Mouse (Mus musculus) hindbrain, embryonic 13.5 days (tissue): ENCODE measurements around the gene Adam23. TPM values are rescaled to one million over a fixed set of nuclear protein-coding genes. Genes with fewer than 3 reads are reported as not detected.

Source experiments
- ATAC-seq: fragments of 200-750 bp; cut with Nextera tagmentation; 2 replicates; pipeline ENCODE4 v1.8.0; 2017; ENCODE audit warnings: moderate TSS enrichment; ENCODE audit not compliant: low FRiP score
- H3K27ac ChIP-seq: fragments of 300-500 bp; sonication (generic); 2 replicates; pipeline ENCODE4 v1.5.1; 2015; ENCODE audit warnings: inconsistent platforms, mild to moderate bottlenecking, moderate library complexity
- H3K27me3 ChIP-seq: fragments of 300-500 bp; sonication (generic); 2 replicates; pipeline ENCODE4 v1.6.1; 2015; ENCODE audit warnings: mild to moderate bottlenecking, inconsistent platforms
- H3K36me3 ChIP-seq: fragments of 300-500 bp; sonication (generic); 2 replicates; pipeline ENCODE4 v1.6.1; 2015; ENCODE audit warnings: mild to moderate bottlenecking, inconsistent platforms
- H3K4me1 ChIP-seq: fragments of 300-500 bp; sonication (generic); replicated peaks from 2 replicates; pipeline ENCODE4 v1.6.1; 2015; ENCODE audit warnings: inconsistent platforms
- H3K4me2 ChIP-seq: fragments of 300-500 bp; sonication (generic); 2 replicates; pipeline ENCODE4 v1.6.1; 2015; ENCODE audit warnings: inconsistent platforms, mild to moderate bottlenecking, moderate library complexity
- H3K4me3 ChIP-seq: fragments of 300-500 bp; sonication (generic); 2 replicates; pipeline ENCODE4 v1.5.1; 2015; ENCODE audit warnings: mild to moderate bottlenecking, inconsistent platforms
- H3K9ac ChIP-seq: fragments of 300-500 bp; sonication (generic); 2 replicates; pipeline ENCODE4 v1.6.1; 2015; ENCODE audit warnings: mild to moderate bottlenecking, inconsistent platforms
- H3K9me3 ChIP-seq: fragments of 300-500 bp; sonication (generic); 2 replicates; pipeline ENCODE4 v1.6.1; 2016; ENCODE audit warnings: inconsistent platforms
- WGBS: fragments of 180-500 bp; shearing (Covaris S2); methylation state at CpG from one replicate; pipeline ENCODE4 v1.1.7; 2015; 5-methylcytosine and 5-hydroxymethylcytosine counted together
- polyA plus RNA-seq: library from polyadenylated mRNA; unstranded; fragments of >200 nt; fragmentation: Nextera tagmentation; extraction: Ambion mirVana; gene quantifications from 2 replicates; pipeline ENCODE4 v1.2.1, GENCODE M21; 2015

The Adam23 gene
- polyA plus RNA-seq, 1 experiment from 2014 or later = 12.0 TPM

DNA sequence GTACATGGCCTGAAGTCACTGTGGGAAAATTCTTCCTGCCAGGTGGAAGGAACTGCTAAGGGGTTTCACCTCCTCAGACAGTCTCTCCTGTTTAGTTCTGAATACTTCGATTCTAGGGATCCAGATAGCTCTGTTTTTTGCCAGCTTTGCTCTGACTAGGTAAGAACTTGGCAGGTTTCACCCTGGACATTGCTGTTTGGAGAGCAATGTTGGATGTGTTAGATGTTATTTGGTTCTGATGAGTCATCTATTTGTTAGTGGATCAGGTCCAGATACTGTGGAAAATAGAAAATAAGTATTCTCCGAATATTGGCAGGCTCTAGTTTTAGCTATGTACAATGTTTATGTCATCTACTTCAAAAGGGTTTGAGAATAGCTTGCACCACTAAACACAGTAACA is 41.0 kb downstream of the Adam23 start:
- peaks cover 10% of the 10 kb centered on the region; the same call in 1 of the 2 replicates for H3K36me3 ChIP-seq
- H3K27ac ChIP-seq = no peak overlapping the region
- 94% methylated on average over 2 of the region's 2 CpGs for WGBS
- no peaks in the 10 kb centered on the region for H3K27me3 ChIP-seq
- no peak overlapping the region for H3K4me3 ChIP-seq
- no peak overlapping the region for H3K9ac ChIP-seq
- ATAC-seq = no peak
- no peaks in the 10 kb centered on the region for H3K4me1 ChIP-seq
- H3K9me3 ChIP-seq = no peaks in the 10 kb centered on the region
- no peak overlapping the region for H3K4me2 ChIP-seq

GRCm38 (mm10) chr1:63491001-63491400 is 45.3 kb downstream of the Adam23 start:
- Histone ChIP-seq H3K27ac (no peak overlapping the region), H3K9me3 (no peaks in the 10 kb centered on the region), H3K4me1 (no peaks in the 10 kb centered on the region), H3K27me3 (no peaks in the 10 kb centered on the region), H3K4me2 (no peak overlapping the region), H3K9ac (no peak overlapping the region), H3K4me3 (no peak overlapping the region), H3K36me3 (no peaks in the 10 kb centered on the region)
- ATAC-seq = no peak
- WGBS = 76% methylated on average over 1 of the region's 1 CpGs

- Histone ChIP-seq H3K9me3 (no peaks in the 10 kb centered on the region), H3K4me2 (no peak overlapping the region), H3K9ac (no peak overlapping the region), H3K4me1 (no peaks in the 10 kb centered on the region), H3K27me3 (no peaks in the 10 kb centered on the region), H3K4me3 (no peak overlapping the region), H3K27ac (no peak overlapping the region), H3K36me3 (no peaks in the 10 kb centered on the region)
- WGBS = 75% methylated on average over 5 of the region's 5 CpGs
- no peak for ATAC-seq
Measured at GRCm38 (mm10) chr1:63493325-63493724, 47.6 kb downstream of the Adam23 start.

- Histone ChIP-seq H3K27ac (no peak overlapping the region), H3K36me3 (no peaks in the 10 kb centered on the region), H3K9ac (no peak overlapping the region), H3K4me3 (no peak overlapping the region), H3K9me3 (no peaks in the 10 kb centered on the region), H3K4me2 (no peak overlapping the region), H3K27me3 (no peaks in the 10 kb centered on the region), H3K4me1 (peaks cover 4% of the 10 kb centered on the region; the same call in 1 of the 2 replicates)
- 74% methylated on average over 4 of the region's 4 CpGs for WGBS
- ATAC-seq = no peak
Measured at GRCm38 (mm10) chr1:63507386-63507785, 61.7 kb downstream of the Adam23 start.

DNA sequence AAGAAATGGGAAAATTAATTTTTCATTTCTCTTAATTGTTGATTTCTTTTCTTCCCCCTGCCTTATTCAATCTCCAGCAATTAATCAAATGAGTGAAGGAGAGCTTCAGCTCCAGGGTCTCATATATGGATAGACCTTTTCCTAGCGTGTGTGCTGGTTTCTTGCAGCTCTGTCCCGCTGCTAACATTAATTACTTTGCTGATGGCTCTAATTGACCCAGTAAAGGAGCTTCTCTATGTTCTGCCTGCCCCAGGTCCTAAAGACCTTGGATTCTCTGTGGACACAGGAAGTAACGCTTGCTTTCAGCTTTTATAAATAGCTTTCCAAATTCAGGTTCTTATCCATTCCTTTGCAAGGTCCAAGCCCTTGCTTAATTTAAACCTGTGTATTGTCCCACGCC is 63.1 kb downstream of the Adam23 start:
- 0 out of 2 replicates have a peak, but pooled peaks have one; percentile 52 for ATAC-seq
- H3K36me3 ChIP-seq = no peaks in the 10 kb centered on the region
- no peak overlapping the region for H3K4me3 ChIP-seq
- H3K4me1 ChIP-seq = peaks cover 4% of the 10 kb centered on the region; the same call in 1 of the 2 replicates
- H3K9me3 ChIP-seq = no peaks in the 10 kb centered on the region
- no peaks in the 10 kb centered on the region for H3K27me3 ChIP-seq
- no peak overlapping the region for H3K9ac ChIP-seq
- WGBS = 55% methylated on average over 4 of the region's 4 CpGs
- H3K27ac ChIP-seq = peak overlapping the region; percentile 27; the same call in 1 of the 2 replicates
- no peak overlapping the region for H3K4me2 ChIP-seq

DNA sequence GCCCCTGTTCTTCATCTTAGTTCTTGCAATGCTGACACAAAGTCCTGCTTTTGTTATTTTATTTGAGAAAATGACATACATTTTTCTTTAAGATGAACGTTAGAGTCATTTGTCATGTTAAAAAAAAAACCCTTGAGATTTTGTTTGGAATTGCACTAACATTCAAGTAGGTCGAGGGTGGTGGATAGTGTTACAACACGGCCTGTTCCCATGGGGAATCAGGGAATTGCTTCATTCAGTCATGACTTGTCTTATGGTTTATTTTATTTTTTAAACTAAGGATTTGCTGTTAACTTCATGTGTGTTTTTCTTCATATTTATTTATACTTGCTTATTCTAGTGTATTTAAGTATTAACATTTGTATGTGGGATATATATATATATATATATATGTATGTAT is 65.7 kb downstream of the Adam23 start:
- Histone ChIP-seq H3K36me3 (peaks cover 7% of the 10 kb centered on the region; the same call in 1 of the 2 replicates), H3K27me3 (no peaks in the 10 kb centered on the region), H3K9me3 (no peaks in the 10 kb centered on the region), H3K9ac (no peak overlapping the region), H3K4me2 (no peak overlapping the region), H3K4me3 (no peak overlapping the region), H3K4me1 (peaks cover 4% of the 10 kb centered on the region; the same call in 1 of the 2 replicates), H3K27ac (no peak overlapping the region)
- WGBS = 68% methylated on average over 3 of the region's 3 CpGs
- no peak for ATAC-seq

DNA sequence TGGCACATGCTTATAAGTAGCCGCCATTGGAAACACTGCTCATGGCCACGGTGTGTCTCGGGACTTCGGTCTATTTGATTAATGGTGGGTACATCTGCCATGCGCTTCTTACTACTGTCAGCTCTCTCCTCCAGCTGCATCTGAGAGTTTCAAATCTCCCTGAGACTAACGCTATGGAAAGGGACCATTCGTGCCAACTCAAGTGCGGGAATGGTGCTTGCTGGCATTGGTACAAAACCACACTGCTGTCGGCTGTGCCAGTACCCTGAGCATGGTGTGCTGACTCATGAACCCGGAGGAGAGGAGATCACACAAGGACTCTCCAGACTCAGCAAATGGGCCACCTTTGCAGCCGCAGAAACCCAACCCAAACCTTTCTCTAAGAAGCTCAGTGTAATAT is 72.1 kb downstream of the Adam23 start:
- Histone ChIP-seq H3K27ac (no peak overlapping the region), H3K4me1 (0 out of 2 replicates have a peak, but pooled peaks cover 4% of the 10 kb centered on the region), H3K27me3 (no peaks in the 10 kb centered on the region), H3K4me2 (no peak overlapping the region), H3K9me3 (no peaks in the 10 kb centered on the region), H3K4me3 (no peak overlapping the region), H3K36me3 (peaks cover 8% of the 10 kb centered on the region; the same call in 1 of the 2 replicates), H3K9ac (no peak overlapping the region)
- WGBS = 77% methylated on average over 11 of the region's 11 CpGs
- ATAC-seq = no peak

GRCm38 (mm10) chr1:63518814-63519213 is 73.1 kb downstream of the Adam23 start:
- no peak overlapping the region for H3K27ac ChIP-seq
- H3K27me3 ChIP-seq = no peaks in the 10 kb centered on the region
- WGBS = 78% methylated on average over 5 of the region's 5 CpGs
- no peak overlapping the region for H3K4me3 ChIP-seq
- ATAC-seq = no peak
- peaks cover 8% of the 10 kb centered on the region; the same call in 1 of the 2 replicates for H3K36me3 ChIP-seq
- no peak overlapping the region for H3K4me2 ChIP-seq
- H3K9ac ChIP-seq = no peak overlapping the region
- 0 out of 2 replicates have a peak, but pooled peaks cover 4% of the 10 kb centered on the region for H3K4me1 ChIP-seq
- H3K9me3 ChIP-seq = no peaks in the 10 kb centered on the region

GRCm38 (mm10) chr1:63529901-63530300 is 84.2 kb downstream of the Adam23 start:
- Histone ChIP-seq H3K4me3 (no peak overlapping the region), H3K9me3 (no peaks in the 10 kb centered on the region), H3K4me1 (peaks cover 10% of the 10 kb centered on the region), H3K27ac (no peak overlapping the region), H3K9ac (no peak overlapping the region), H3K27me3 (no peaks in the 10 kb centered on the region), H3K36me3 (no peaks in the 10 kb centered on the region), H3K4me2 (no peak overlapping the region)
- no peak for ATAC-seq
- WGBS = 81% methylated on average over 9 of the region's 9 CpGs

DNA sequence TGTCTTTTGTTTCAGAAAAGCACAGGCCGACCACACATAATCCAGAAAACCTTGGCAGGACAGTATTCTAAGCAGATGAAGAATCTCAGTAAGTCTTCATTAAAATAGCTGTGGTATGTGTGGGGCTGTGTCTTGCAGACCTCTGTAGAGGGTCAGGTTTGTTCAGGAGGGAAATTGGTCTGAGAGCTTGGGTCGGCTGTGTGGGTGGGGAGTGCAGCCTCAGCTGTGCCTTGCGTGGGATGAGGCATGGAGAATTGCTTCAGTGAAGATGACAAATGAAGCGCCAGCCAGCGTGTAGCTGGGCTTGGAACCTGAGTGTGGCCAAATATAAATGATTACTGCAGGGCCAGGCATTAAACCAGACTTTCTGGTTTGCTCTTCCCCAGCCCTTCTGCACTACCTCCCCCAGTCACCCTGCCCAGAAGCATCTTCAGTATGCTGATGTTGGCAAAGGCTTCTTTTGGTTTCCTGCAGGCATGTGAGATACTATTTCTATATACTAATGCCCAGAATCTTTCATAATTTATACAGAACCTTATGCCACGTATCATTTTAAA is 88.7 kb downstream of the Adam23 start:
- no peak overlapping the region for H3K4me2 ChIP-seq
- H3K36me3 ChIP-seq = no peaks in the 10 kb centered on the region
- peaks cover 12% of the 10 kb centered on the region for H3K4me1 ChIP-seq
- ATAC-seq = 0 out of 2 replicates have a peak, but pooled peaks have one; percentile 21
- no peak overlapping the region for H3K9ac ChIP-seq
- WGBS = 44% methylated on average over 6 of the region's 6 CpGs
- H3K9me3 ChIP-seq = no peaks in the 10 kb centered on the region
- no peaks in the 10 kb centered on the region for H3K27me3 ChIP-seq
- H3K4me3 ChIP-seq = no peak overlapping the region
- peak overlapping the region; percentile 52 for H3K27ac ChIP-seq

- WGBS = 43% methylated on average over 14 of the region's 14 CpGs
- Histone ChIP-seq H3K27ac (no peak overlapping the region), H3K4me2 (0 out of 2 replicates have a peak overlapping the region, but pooled peaks have one; percentile 26), H3K4me1 (peaks cover 16% of the 10 kb centered on the region), H3K27me3 (no peaks in the 10 kb centered on the region), H3K9ac (no peak overlapping the region), H3K36me3 (no peaks in the 10 kb centered on the region), H3K9me3 (no peaks in the 10 kb centered on the region), H3K4me3 (no peak overlapping the region)
- peak; percentile 72 for ATAC-seq
Measured at GRCm38 (mm10) chr1:63539884-63540613, 94.4 kb downstream of the Adam23 start.

DNA sequence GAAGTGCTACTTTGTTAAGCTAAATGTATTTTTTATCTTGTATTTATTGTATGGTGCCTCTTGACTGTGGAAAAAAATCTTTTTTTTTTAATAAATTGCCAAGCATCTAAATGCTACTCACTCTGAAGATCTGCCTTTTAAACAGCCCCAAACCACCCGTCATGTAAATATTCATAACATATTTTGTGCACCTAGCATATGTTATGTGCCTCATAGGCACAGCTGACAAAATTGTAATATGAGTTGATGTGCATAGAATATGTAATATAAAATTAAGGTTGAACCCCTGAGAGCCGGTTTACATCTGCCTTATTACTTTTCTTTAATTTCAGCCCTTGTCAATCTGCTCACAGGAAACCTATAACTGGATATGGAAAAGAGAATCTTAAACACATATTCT is 98.4 kb downstream of the Adam23 start:
- 0 out of 2 replicates have a peak, but pooled peaks have one; percentile 46 for ATAC-seq
- Histone ChIP-seq H3K4me3 (no peak overlapping the region), H3K9ac (no peak overlapping the region), H3K36me3 (no peaks in the 10 kb centered on the region; the same call in 1 of the 2 replicates), H3K27me3 (no peaks in the 10 kb centered on the region), H3K4me2 (no peak overlapping the region), H3K4me1 (peaks cover 22% of the 10 kb centered on the region), H3K27ac (no peak overlapping the region), H3K9me3 (no peaks in the 10 kb centered on the region)
- WGBS = 46% methylated on average over 2 of the region's 2 CpGs
